In genomic region chr17:45276686-45277405, GRCm38 (mm10) we compare ENCODE assay signal across 20 mouse cellular contexts.
A peak's percentile ranks its signal among the peaks of the same experiment; 100 is the strongest.
DNase-seq lines count a peak whose midpoint lies in the region; ATAC-seq and TF ChIP-seq lines count a peak whose summit lies in the region.
"Had no signal": no experiment of that assay in that cellular context is flagged by ENCODE, and none has a peak within 500 bp of the region (broad histone marks: within the 10 kb centered on the region; RNA-seq: fewer than 3 reads in every experiment).

No protein-coding gene starts in this region.

- no peaks in the 10 kb centered on the region; the same call in 1 of the 2 replicates for H3K9me3 ChIP-seq in embryonic facial prominence, embryonic 12.5 days
- H3K9me3 ChIP-seq in embryonic facial prominence, embryonic 10.5 days = no peaks in the 10 kb centered on the region
- no peaks in the 10 kb centered on the region for H3K9me3 ChIP-seq in lung, embryonic 14.5 days (ENCODE audit: low read depth, low read length)
- no peaks in the 10 kb centered on the region for H3K9me3 ChIP-seq in embryonic facial prominence, embryonic 14.5 days (ENCODE audit: control insufficient read depth, low read length)
- H3K9me3 ChIP-seq: limb, embryonic 12.5 days; liver, embryonic 12.5 days; neural tube, embryonic 12.5 days had no signal

- H3K27ac ChIP-seq in embryonic facial prominence, embryonic 12.5 days = peak overlapping the region; percentile 54; the same call in 1 of the 2 replicates
- H3K27ac ChIP-seq in embryonic facial prominence, embryonic 10.5 days (replicated peaks) = no peak overlapping the region
- H3K27ac ChIP-seq in lung, embryonic 14.5 days (ENCODE audit: low read depth) = no peak overlapping the region
- peak overlapping the region; percentile 53 for H3K27ac ChIP-seq in embryonic facial prominence, embryonic 14.5 days (replicated peaks; ENCODE audit: low read depth, low read length)
- H3K27ac ChIP-seq: hindbrain, embryonic 13.5 days; limb, embryonic 12.5 days; liver, embryonic 12.5 days; neural tube, embryonic 12.5 days had no signal

- 65% methylated on average over 12 of the region's 12 CpGs for WGBS in embryonic facial prominence, embryonic 12.5 days
- 82% methylated on average over 12 of the region's 12 CpGs for WGBS in embryonic facial prominence, embryonic 10.5 days
- 59% methylated on average over 12 of the region's 12 CpGs for WGBS in lung, embryonic 14.5 days
- WGBS in embryonic facial prominence, embryonic 14.5 days = 60% methylated on average over 12 of the region's 12 CpGs

- H3K4me1 ChIP-seq in embryonic facial prominence, embryonic 12.5 days = peaks cover 16% of the 10 kb centered on the region
- peaks cover 18% of the 10 kb centered on the region for H3K4me1 ChIP-seq in embryonic facial prominence, embryonic 10.5 days
- no peaks in the 10 kb centered on the region for H3K4me1 ChIP-seq in lung, embryonic 14.5 days (ENCODE audit: insufficient read depth)
- H3K4me1 ChIP-seq in embryonic facial prominence, embryonic 14.5 days (ENCODE audit: control insufficient read depth, insufficient read depth, low read length) = peaks cover 25% of the 10 kb centered on the region
- H3K4me1 ChIP-seq: heart, embryonic 12.5 days; liver, embryonic 12.5 days had no signal

- no peak for DNase-seq in embryonic facial prominence, embryonic 10.5 days (ENCODE audit: low spot score)
- DNase-seq in lung, embryonic 14.5 days = peak; percentile 11
- DNase-seq in lung, postnatal 14 days = no peak
- DNase-seq in cerebellum, adult 9-10 months = peak; percentile 70
- DNase-seq in embryonic facial prominence, embryonic 14.5 days (ENCODE audit: low spot score) = peak; percentile 84
- DNase-seq in urinary bladder, postnatal 14 days (ENCODE audit: low spot score) = no peak
- DNase-seq: heart, postnatal 14 days; kidney, adult 8-10 months; kidney, postnatal 14 days; lung, adult 2 months; lung, postnatal 4 days; right cerebral cortex, adult 18-20 months; thymus, postnatal 36 days had no signal

- H3K4me3 ChIP-seq in embryonic facial prominence, embryonic 12.5 days = no peak overlapping the region
- H3K4me3 ChIP-seq in embryonic facial prominence, embryonic 10.5 days = no peak overlapping the region
- no peak overlapping the region for H3K4me3 ChIP-seq in lung, embryonic 14.5 days (ENCODE audit: low read depth, low read length)
- H3K4me3 ChIP-seq in embryonic facial prominence, embryonic 14.5 days (ENCODE audit: low read depth, low read length) = no peak overlapping the region
- H3K4me3 ChIP-seq: heart, embryonic 12.5 days; hindbrain, embryonic 13.5 days; limb, embryonic 12.5 days; liver, embryonic 12.5 days; neural tube, embryonic 12.5 days had no signal

- no peak overlapping the region for H3K4me2 ChIP-seq in embryonic facial prominence, embryonic 12.5 days (replicated peaks)
- H3K4me2 ChIP-seq in lung, embryonic 14.5 days = no peak overlapping the region
- no peak overlapping the region for H3K4me2 ChIP-seq in embryonic facial prominence, embryonic 14.5 days (ENCODE audit: low read depth, low read length)
- H3K4me2 ChIP-seq: heart, embryonic 12.5 days; hindbrain, embryonic 13.5 days; limb, embryonic 12.5 days; liver, embryonic 12.5 days; neural tube, embryonic 12.5 days had no signal

- ATAC-seq in embryonic facial prominence, embryonic 12.5 days (ENCODE audit: insufficient number of reproducible peaks, insufficient read depth, low FRiP score, low TSS enrichment) = no peak
- ATAC-seq in lung, embryonic 14.5 days (ENCODE audit: insufficient read depth) = no peak
- ATAC-seq in embryonic facial prominence, embryonic 14.5 days (ENCODE audit: low read depth) = peak; percentile 62; the same call in 1 of the 2 replicates
- no peak for ATAC-seq in CD4-positive, CD25-positive, alpha-beta regulatory T cell, adult 4 months
- ATAC-seq: liver, embryonic 12.5 days had no signal

- no peaks in the 10 kb centered on the region for H3K36me3 ChIP-seq in embryonic facial prominence, embryonic 12.5 days
- no peaks in the 10 kb centered on the region for H3K36me3 ChIP-seq in embryonic facial prominence, embryonic 10.5 days (replicated peaks)
- no peaks in the 10 kb centered on the region for H3K36me3 ChIP-seq in lung, embryonic 14.5 days (ENCODE audit: insufficient read depth)
- H3K36me3 ChIP-seq in embryonic facial prominence, embryonic 14.5 days (ENCODE audit: control insufficient read depth, insufficient read depth, low read length) = no peaks in the 10 kb centered on the region
- H3K36me3 ChIP-seq: heart, embryonic 12.5 days; hindbrain, embryonic 13.5 days; limb, embryonic 12.5 days; liver, embryonic 12.5 days; neural tube, embryonic 12.5 days had no signal

- H3K27me3 ChIP-seq in embryonic facial prominence, embryonic 12.5 days = no peaks in the 10 kb centered on the region
- H3K27me3 ChIP-seq in embryonic facial prominence, embryonic 10.5 days (replicated peaks; ENCODE audit: low read depth, poor library complexity, severe bottlenecking) = 0 out of 2 replicates have a peak, but pooled peaks cover 5% of the 10 kb centered on the region
- H3K27me3 ChIP-seq in lung, embryonic 14.5 days (ENCODE audit: insufficient read depth, low read length) = no peaks in the 10 kb centered on the region
- no peaks in the 10 kb centered on the region; the same call in 1 of the 2 replicates for H3K27me3 ChIP-seq in embryonic facial prominence, embryonic 14.5 days (replicated peaks; ENCODE audit: control insufficient read depth, insufficient read depth, low read length)
- H3K27me3 ChIP-seq: hindbrain, embryonic 13.5 days; liver, embryonic 12.5 days; neural tube, embryonic 12.5 days had no signal

- TF ChIP-seq CTCF in lung, embryonic 14.5 days (IDR thresholded peaks at IDR 0.05; ENCODE audit: low read depth) = no peak

- no peak overlapping the region for H3K9ac ChIP-seq in embryonic facial prominence, embryonic 12.5 days
- no peak overlapping the region for H3K9ac ChIP-seq in lung, embryonic 14.5 days
- no peak overlapping the region for H3K9ac ChIP-seq in embryonic facial prominence, embryonic 14.5 days (ENCODE audit: low read depth, low read length)
- H3K9ac ChIP-seq: heart, embryonic 12.5 days; hindbrain, embryonic 13.5 days; limb, embryonic 12.5 days; liver, embryonic 12.5 days; neural tube, embryonic 12.5 days had no signal

Comparison
In these comparisons a context has a peak if more than half of its experiments do, and no peak if none do; other contexts are left out.
1. H3K27ac ChIP-seq: peak in embryonic facial prominence, embryonic 12.5 days (single experiment) and embryonic facial prominence, embryonic 14.5 days (single experiment); none in embryonic facial prominence, embryonic 10.5 days (single experiment) and lung, embryonic 14.5 days (single experiment).
2. DNase-seq: peak in lung, embryonic 14.5 days (single experiment), cerebellum, adult 9-10 months (single experiment) and embryonic facial prominence, embryonic 14.5 days (single experiment); none in embryonic facial prominence, embryonic 10.5 days (single experiment), lung, postnatal 14 days (single experiment) and urinary bladder, postnatal 14 days (single experiment).